12 mouse cellular contexts compared by ENCODE assay signal in genomic region chr7:36691617-36692016, GRCm38 (mm10). TPM values are rescaled to one million over a fixed set of nuclear protein-coding genes. Genes with fewer than 3 reads are reported as not detected.
DNase-seq lines count a peak whose midpoint lies in the region; ATAC-seq lines count a peak whose summit lies in the region.
"Had no signal": no experiment of that assay in that cellular context is flagged by ENCODE, and none has a peak within 500 bp of the region (broad histone marks: within the 10 kb centered on the region; RNA-seq: fewer than 3 reads in every experiment).

No protein-coding gene starts in this region.

- H3K9ac ChIP-seq in forebrain, embryonic 14.5 days (ENCODE audit: low read length) = no peak overlapping the region
- 0 out of 2 replicates have a peak overlapping the region, but pooled peaks have one; percentile 33 for H3K9ac ChIP-seq in lung, embryonic 16.5 days (ENCODE audit: low read length)
- H3K9ac ChIP-seq in limb, embryonic 11.5 days (ENCODE audit: low read length) = no peak overlapping the region
- H3K9ac ChIP-seq in stomach, embryonic 14.5 days (replicated peaks; ENCODE audit: low read depth, low read length) = no peak overlapping the region

- H3K27ac ChIP-seq in forebrain, embryonic 14.5 days (ENCODE audit: low read depth, low read length) = no peak overlapping the region
- no peak overlapping the region for H3K27ac ChIP-seq in forebrain, embryonic 10.5 days
- H3K27ac ChIP-seq in lung, embryonic 16.5 days (ENCODE audit: low read length) = no peak overlapping the region
- no peak overlapping the region for H3K27ac ChIP-seq in limb, embryonic 11.5 days (replicated peaks; ENCODE audit: low read depth, low read length)
- H3K27ac ChIP-seq in stomach, embryonic 14.5 days (ENCODE audit: low read length) = no peak overlapping the region

- H3K4me3 ChIP-seq in forebrain, embryonic 14.5 days (ENCODE audit: low read depth, low read length) = no peak overlapping the region
- no peak overlapping the region for H3K4me3 ChIP-seq in forebrain, embryonic 10.5 days
- peak overlapping the region; percentile 25 for H3K4me3 ChIP-seq in lung, embryonic 16.5 days (ENCODE audit: low read length)
- H3K4me3 ChIP-seq in limb, embryonic 11.5 days (ENCODE audit: low read depth, low read length) = no peak overlapping the region; the same call in 1 of the 2 replicates
- no peak overlapping the region for H3K4me3 ChIP-seq in stomach, embryonic 14.5 days (ENCODE audit: low read depth, low read length)

- DNase-seq in forebrain, embryonic 14.5 days (ENCODE audit: low spot score) = no peak
- no peak for DNase-seq in forebrain, embryonic 10.5 days (ENCODE audit: extremely low spot score, low spot score)
- no peak for DNase-seq in lung, postnatal 36 days
- peak; percentile 52 for DNase-seq in limb, embryonic 11.5 days (ENCODE audit: low spot score)
- DNase-seq in liver = no peak
- no peak for DNase-seq in ovary, adult 18-20 months (ENCODE audit: low spot score)
- DNase-seq: adrenal gland, postnatal 10 days; cerebellum, adult 11-12 months; gastrocnemius, postnatal 36 days; lung, postnatal 14 days had no signal

- peaks cover 3% of the 10 kb centered on the region; the same call in 1 of the 2 replicates for H3K4me1 ChIP-seq in forebrain, embryonic 14.5 days (ENCODE audit: control insufficient read depth, insufficient read depth, low read length)
- peaks cover 36% of the 10 kb centered on the region for H3K4me1 ChIP-seq in forebrain, embryonic 10.5 days
- H3K4me1 ChIP-seq in lung, embryonic 16.5 days (replicated peaks; ENCODE audit: control insufficient read depth, insufficient read depth, low read length) = peaks cover 28% of the 10 kb centered on the region
- peaks cover 9% of the 10 kb centered on the region for H3K4me1 ChIP-seq in limb, embryonic 11.5 days (ENCODE audit: control insufficient read depth, insufficient read depth, low read length)
- H3K4me1 ChIP-seq in stomach, embryonic 14.5 days (ENCODE audit: control insufficient read depth, insufficient read depth, low read length) = peaks cover 20% of the 10 kb centered on the region; the same call in 1 of the 2 replicates

- 3% methylated on average over 14 of the region's 14 CpGs for WGBS in forebrain, embryonic 14.5 days
- whole genome bisulfite sequencing in forebrain, embryonic 10.5 days = under 1% methylated on average over 14 of the region's 14 CpGs
- 4% methylated on average over 14 of the region's 14 CpGs for WGBS in lung, embryonic 16.5 days
- WGBS in limb, embryonic 11.5 days = under 1% methylated on average over 14 of the region's 14 CpGs
- 3% methylated on average over 14 of the region's 14 CpGs for WGBS in stomach, embryonic 14.5 days

- no peaks in the 10 kb centered on the region for H3K9me3 ChIP-seq in forebrain, embryonic 14.5 days (replicated peaks; ENCODE audit: control insufficient read depth, low read length)
- no peaks in the 10 kb centered on the region for H3K9me3 ChIP-seq in forebrain, embryonic 10.5 days
- H3K9me3 ChIP-seq in lung, embryonic 16.5 days (ENCODE audit: control insufficient read depth, low read length) = no peaks in the 10 kb centered on the region
- no peaks in the 10 kb centered on the region for H3K9me3 ChIP-seq in limb, embryonic 11.5 days (ENCODE audit: control insufficient read depth, low read length)
- H3K9me3 ChIP-seq in stomach, embryonic 14.5 days (ENCODE audit: control insufficient read depth, low read depth, low read length) = no peaks in the 10 kb centered on the region

- H3K36me3 ChIP-seq in forebrain, embryonic 14.5 days (ENCODE audit: control insufficient read depth, insufficient read depth, low read length) = no peaks in the 10 kb centered on the region
- no peaks in the 10 kb centered on the region for H3K36me3 ChIP-seq in forebrain, embryonic 10.5 days (replicated peaks)
- H3K36me3 ChIP-seq in lung, embryonic 16.5 days (ENCODE audit: control insufficient read depth, insufficient read depth, low read length) = no peaks in the 10 kb centered on the region
- no peaks in the 10 kb centered on the region for H3K36me3 ChIP-seq in limb, embryonic 11.5 days (ENCODE audit: control insufficient read depth, insufficient read depth, low read length)
- H3K36me3 ChIP-seq in stomach, embryonic 14.5 days (ENCODE audit: control insufficient read depth, insufficient read depth, low read length) = no peaks in the 10 kb centered on the region

- ATAC-seq in forebrain, embryonic 14.5 days = no peak
- ATAC-seq in lung, embryonic 16.5 days (ENCODE audit: low read depth) = no peak
- no peak for ATAC-seq in limb, embryonic 11.5 days (ENCODE audit: insufficient number of reproducible peaks, low FRiP score, low TSS enrichment, low read depth)
- no peak for ATAC-seq in stomach, embryonic 14.5 days (ENCODE audit: insufficient number of reproducible peaks, insufficient read depth, low FRiP score, low read depth)

- H3K4me2 ChIP-seq in forebrain, embryonic 14.5 days (ENCODE audit: low read length) = peak overlapping the region; percentile 10; the same call in 1 of the 2 replicates
- peak overlapping the region; percentile 49 for H3K4me2 ChIP-seq in lung, embryonic 16.5 days (ENCODE audit: low read depth, low read length)
- H3K4me2 ChIP-seq in limb, embryonic 11.5 days (ENCODE audit: low read depth, severe bottlenecking) = no peak overlapping the region
- H3K4me2 ChIP-seq in stomach, embryonic 14.5 days (replicated peaks; ENCODE audit: low read depth, low read length) = peak overlapping the region; percentile 27

- peaks cover 52% of the 10 kb centered on the region for H3K27me3 ChIP-seq in forebrain, embryonic 14.5 days (replicated peaks; ENCODE audit: control insufficient read depth, insufficient read depth, low read length)
- peaks cover 86% of the 10 kb centered on the region for H3K27me3 ChIP-seq in forebrain, embryonic 10.5 days (ENCODE audit: poor library complexity, severe bottlenecking)
- peaks cover 19% of the 10 kb centered on the region for H3K27me3 ChIP-seq in lung, embryonic 16.5 days (ENCODE audit: control insufficient read depth, insufficient read depth, low read depth, low read length)
- H3K27me3 ChIP-seq in limb, embryonic 11.5 days (ENCODE audit: control insufficient read depth, insufficient read depth, low read length) = peaks cover 59% of the 10 kb centered on the region
- peaks cover 12% of the 10 kb centered on the region; the same call in 1 of the 2 replicates for H3K27me3 ChIP-seq in stomach, embryonic 14.5 days (ENCODE audit: control insufficient read depth, insufficient read depth, low read length)

RNA-seq across cellular contexts. Expression of gene Tshz3, which starts 6.3 kb away (rescaled TPM):
- polyA plus RNA-seq in forebrain, embryonic 14.5 days (2014; fragmentation: Nextera tagmentation; extraction: Ambion mirVana) = 10.3 and 13.7 TPM in 2 replicates
- polyA plus RNA-seq in forebrain, embryonic 10.5 days (2016; fragmentation: Nextera tagmentation; extraction: Ambion mirVana) = 3.5 and 4.5 TPM in 2 replicates
- polyA plus RNA-seq in lung, embryonic 16.5 days (2015; fragmentation: Nextera tagmentation; extraction: Ambion mirVana) = 11.5 and 12.1 TPM in 2 replicates
- polyA plus RNA-seq in limb, embryonic 11.5 days (2014; fragmentation: Nextera tagmentation; extraction: Ambion mirVana) = 10.9 and 11.0 TPM in 2 replicates
- 21.6 and 23.3 TPM in 2 replicates for polyA plus RNA-seq in stomach, embryonic 14.5 days (2014; fragmentation: Nextera tagmentation; extraction: Ambion mirVana)
